Mouse (Mus musculus): Measurements from ENCODE around the gene Apbb1.

DNA sequence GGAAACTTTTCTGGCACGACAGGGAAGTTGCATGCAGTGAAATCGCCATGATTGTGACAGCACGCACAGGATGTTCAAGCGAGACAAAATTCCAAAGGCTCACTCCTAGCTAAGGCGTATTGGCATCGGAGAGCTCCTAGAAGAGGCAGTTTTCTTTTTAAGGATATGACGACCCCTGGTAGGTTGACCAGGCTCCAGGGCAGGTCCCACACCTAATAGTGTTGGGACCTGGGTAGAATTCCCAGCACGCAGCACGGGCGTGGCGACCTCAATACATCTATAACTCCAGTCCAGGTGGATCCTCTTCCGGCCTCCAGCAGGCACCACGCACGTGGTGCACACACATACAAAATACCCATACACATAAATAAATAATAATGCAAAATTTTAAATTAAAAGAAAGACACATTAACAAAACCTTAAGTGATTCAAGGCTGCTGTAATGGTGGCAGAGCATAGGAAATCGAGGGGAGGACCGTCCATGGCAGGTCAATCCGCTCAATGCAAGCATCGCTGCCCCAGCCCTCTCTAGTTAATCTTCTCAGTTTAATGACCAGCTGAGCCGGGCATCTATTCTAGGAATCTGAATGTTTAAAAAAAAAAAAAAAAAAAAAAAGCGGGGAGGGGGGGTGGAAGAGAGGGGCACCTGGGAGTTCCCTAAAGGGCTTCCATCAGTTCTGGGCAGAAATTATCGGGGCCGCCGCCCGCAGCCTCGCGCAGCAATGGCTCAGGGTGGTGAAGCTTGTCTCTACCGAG lies 27.8 kb downstream of the Apbb1 start:
- TF ChIP-seq POLR2A (IDR thresholded peaks at IDR 0.05; ENCODE audit: insufficient read depth, low read length) (no peak), CTCF (IDR thresholded peaks at IDR 0.05; ENCODE audit: low read depth, low read length) (no peak), EP300 (IDR thresholded peaks at IDR 0.05; ENCODE audit: insufficient read depth, low read depth, low read length) (no peak)

All from ES-Bruce4 (cell line).